Mouse (Mus musculus) inflammation-experienced regulatory T-cells, adult 6 months (primary cell): ENCODE results near the gene Atp2b2. TPM values are rescaled to one million over a fixed set of nuclear protein-coding genes. Genes with fewer than 3 reads are reported as not detected.

ENCODE experiments used
- ATAC-seq: one replicate; pipeline ENCODE4 v1.8.0; 2017
- polyA plus RNA-seq, 3 experiments: library from polyadenylated mRNA; unstranded; fragments of 100-300 nt; shearing (Covaris generic); gene quantifications; one replicate each; pipeline ENCODE4 v1.2.1; 2017

Gene Atp2b2
- polyA plus RNA-seq, 3 experiments from 2014 or later = 0.12 to 0.15 TPM; not detected in 1

GRCm38 (mm10) chr6:113886886-113887285, 155.5 kb downstream of the Atp2b2 start:
- ATAC-seq = no peak

DNA sequence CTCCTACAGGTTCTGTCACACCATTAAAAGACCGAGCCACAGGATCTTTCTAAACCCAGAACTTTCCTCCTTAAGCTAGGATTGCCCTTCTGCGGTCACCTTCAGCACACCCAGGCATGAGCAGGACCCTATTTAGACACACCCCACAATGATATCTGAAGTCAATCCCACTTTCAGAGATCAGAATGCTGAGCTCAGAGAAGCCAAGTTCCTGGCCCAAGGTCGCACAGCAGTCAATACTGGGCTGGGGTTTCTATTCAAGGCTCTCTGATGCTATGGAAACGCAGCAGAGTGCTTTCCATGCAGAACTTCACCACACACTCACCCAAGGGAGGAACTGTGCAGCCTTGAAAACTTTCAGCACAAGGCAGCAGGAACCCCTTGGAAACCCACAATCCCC, 157.6 kb downstream of the Atp2b2 start:
- no peak for ATAC-seq

- ATAC-seq = no peak
Observed at GRCm38 (mm10) chr6:113883225-113883624, 159.2 kb downstream of the Atp2b2 start.

DNA sequence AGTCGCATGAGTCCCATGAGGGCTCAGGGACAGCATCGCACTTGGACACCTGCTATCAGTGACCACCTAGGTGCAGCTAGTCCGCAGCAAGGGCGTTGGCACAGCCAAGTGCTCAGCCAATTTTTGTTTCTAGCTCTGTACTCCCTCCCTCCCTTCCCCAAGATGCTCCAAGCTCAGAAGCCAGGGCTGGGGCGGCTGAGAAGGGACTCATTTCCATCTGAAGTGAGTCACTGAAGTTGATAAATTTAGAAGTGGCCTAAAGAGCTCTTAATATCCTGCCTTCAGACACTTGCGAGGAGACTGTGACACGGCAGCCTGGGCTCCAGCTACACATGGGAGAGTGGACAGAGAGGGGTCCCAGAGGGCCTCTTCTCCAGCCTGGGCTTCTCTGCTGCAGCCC, 160.0 kb downstream of the Atp2b2 start:
- no peak for ATAC-seq

DNA sequence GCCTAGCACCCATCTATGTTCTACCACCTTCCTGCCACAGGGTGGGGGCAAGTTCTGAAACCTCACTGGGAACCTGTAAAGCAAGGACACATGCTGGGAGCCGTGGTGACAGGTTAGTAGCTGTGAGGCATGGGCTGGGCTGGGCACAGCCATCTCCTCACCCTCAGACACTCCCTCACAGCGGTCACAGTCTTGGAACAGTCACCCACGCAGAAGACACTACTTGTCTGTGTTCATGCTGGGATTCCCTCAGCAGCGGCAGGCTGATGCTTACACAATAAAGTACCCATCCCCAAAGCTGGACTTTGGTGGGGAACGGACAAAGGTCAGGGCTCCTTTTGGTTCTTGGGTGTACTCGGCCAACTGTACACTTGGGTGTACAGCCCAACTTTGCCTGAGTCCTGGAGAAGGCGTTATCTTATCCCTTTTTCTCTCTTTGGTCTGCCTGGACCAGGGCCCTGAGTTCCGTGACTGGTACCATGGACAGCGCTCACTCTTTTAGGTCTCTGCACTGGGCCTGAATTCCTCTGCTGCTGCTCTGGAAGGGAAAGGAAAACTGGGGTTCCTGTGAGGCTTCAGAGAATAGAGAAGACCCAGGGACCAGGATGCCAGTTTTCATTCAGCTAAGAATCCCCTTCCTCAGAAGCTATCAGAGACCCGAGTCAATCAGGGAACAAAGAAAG, 160.7 kb downstream of the Atp2b2 start:
- ATAC-seq = no peak

- ATAC-seq = no peak
Observed at GRCm38 (mm10) chr6:113879366-113879765, 163.0 kb downstream of the Atp2b2 start.

- no peak for ATAC-seq
Observed at GRCm38 (mm10) chr6:113878510-113879128, 163.8 kb downstream of the Atp2b2 start.

GRCm38 (mm10) chr6:113876585-113876984, 165.8 kb downstream of the Atp2b2 start:
- no peak for ATAC-seq

DNA sequence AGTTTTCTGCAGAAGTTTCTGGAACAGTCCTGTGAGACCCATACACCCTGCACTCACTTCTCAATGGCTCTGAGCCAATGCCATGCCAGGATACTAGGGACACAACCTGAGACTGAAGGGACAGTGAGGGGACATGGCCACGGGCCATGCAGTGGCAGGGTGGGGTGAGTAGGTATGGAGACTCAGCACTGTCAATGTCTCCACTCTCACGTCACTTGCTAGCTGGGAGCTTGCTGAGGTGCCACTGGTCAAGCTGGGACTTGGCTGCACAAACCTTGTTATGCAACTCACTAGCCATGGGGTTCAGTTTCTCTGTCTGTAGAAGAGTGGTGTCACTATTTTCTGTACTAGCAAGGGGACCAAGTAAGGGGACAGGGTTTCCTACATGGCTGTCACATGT, 167.2 kb downstream of the Atp2b2 start:
- no peak for ATAC-seq

GRCm38 (mm10) chr6:113872654-113873053, 169.8 kb downstream of the Atp2b2 start:
- no peak for ATAC-seq

DNA sequence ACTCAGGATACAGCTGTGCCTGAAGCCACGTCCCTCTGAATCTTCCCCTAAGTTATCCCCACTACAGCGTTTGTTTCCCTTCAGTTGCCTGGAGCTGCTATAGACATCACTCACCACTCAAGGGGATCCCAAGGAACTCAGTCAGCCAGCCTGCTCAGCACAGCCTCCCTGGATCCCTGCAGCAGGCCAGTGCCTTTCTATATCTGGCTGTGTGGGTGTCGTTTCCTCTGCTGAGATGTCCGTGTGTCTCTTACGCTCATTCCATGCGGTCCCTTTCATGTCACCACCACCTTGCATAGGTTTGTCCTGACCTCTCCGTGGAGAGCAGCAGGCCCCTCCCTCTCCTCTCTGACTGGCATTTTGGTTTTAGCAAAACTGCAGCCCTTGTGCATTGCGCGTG, 171.6 kb downstream of the Atp2b2 start:
- ATAC-seq = no peak

- no peak for ATAC-seq
Observed at GRCm38 (mm10) chr6:113868552-113868951, 173.9 kb downstream of the Atp2b2 start.

DNA sequence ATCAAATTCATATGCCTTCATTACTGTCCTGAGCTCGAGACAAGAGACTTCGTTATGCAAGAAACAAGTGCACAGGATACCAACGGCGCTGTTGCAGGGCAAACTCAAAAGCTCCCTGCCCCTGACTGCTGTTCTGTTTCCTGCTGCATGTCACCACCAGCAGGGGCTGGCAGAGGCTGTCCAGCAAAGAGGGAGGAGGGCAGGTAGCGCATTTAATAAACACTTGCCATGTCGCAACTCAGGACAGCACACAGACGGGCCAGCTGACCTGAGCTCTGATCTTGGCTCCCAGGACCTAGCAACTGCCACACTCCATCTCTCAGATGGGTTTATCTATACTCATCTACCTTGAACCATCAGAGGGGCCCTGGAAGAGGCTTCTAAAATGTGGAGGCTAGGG, 176.7 kb downstream of the Atp2b2 start:
- ATAC-seq = no peak

GRCm38 (mm10) chr6:113864812-113865211, 177.6 kb downstream of the Atp2b2 start:
- ATAC-seq = no peak

GRCm38 (mm10) chr6:113862955-113863354, 179.5 kb downstream of the Atp2b2 start:
- no peak for ATAC-seq

DNA sequence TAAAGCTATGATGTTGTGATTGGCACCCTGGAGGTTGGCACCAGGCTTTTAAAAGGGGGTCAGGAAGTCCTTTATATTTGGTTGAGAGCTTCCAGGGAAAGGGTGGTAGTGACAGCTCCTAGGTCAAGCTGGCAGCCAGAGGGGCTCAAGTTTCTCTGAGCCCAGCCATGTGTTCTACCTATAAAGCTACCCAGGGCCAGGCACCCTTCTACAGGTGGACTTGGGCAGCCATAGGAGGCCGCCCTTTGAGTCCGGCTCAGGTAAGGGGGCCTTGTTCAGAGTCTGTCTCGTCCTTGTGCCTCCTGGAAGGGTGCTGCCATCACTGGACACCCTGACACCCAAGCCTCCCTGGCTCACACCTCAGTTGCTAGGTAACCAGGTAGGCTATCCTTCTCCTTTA, 180.5 kb downstream of the Atp2b2 start:
- ATAC-seq = no peak

GRCm38 (mm10) chr6:113861375-113861770, 181.0 kb downstream of the Atp2b2 start:
- no peak for ATAC-seq

DNA sequence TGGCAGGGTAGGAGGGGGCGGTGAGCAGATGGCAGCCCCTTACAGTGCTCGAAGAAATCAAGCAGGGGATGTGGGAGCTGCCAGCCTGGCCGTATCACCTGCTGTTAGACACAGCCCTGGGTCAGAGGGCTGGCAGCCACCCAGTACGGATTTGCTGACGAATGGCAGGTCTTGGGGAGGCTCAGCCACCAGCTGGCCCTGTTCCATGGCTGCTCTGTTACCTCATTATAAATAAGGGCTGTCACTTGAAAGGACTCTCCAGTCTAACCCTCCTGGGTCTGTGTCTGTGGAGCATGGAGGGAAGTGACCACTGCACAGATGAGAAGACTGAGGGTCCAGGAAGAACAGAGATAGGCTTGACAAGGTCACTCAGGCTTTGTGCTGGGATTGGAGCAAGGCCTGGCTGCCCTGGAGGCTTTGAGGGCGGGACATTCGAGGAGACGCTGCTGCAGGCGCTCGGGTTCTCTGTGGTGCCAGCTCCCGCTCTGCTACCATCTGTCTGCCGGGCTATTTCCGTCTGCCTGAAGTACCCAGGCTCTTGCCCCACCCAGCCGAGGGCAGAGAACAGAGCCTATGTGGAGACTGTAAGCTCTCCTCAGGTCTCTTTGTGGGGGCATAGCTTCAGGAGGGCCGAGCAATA, 181.6 kb downstream of the Atp2b2 start:
- ATAC-seq = no peak

- no peak for ATAC-seq
Observed at GRCm38 (mm10) chr6:113860023-113860734, 182.2 kb downstream of the Atp2b2 start.

GRCm38 (mm10) chr6:113858317-113858716, 184.1 kb downstream of the Atp2b2 start:
- ATAC-seq = no peak

DNA sequence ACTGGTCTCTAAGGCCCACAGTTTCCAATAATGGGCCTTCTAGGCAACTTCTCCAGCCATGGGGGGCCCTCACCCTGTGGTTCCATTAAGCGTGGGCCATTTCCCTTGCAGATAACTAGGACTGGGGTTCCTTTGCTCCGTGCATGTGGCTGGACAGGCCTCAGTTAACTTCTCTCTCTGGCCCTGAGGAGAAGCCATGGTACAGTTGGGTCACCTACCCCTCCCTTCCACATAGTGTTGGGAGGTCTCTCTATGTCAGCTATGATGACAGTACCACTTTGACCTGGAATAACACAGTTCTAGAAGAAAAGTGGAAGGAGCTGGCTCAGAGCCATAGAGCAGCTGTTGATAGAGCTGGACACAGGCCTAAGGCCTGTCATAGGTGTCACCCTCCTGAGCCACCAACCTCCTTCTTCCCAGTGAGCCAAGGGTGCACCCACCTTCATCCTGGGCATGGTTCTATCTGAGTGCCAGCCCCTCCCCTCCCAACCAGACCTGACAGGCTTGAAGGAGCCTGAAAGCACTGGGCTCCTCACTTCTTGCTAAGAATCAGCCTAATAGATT, 185.0 kb downstream of the Atp2b2 start:
- no peak for ATAC-seq

DNA sequence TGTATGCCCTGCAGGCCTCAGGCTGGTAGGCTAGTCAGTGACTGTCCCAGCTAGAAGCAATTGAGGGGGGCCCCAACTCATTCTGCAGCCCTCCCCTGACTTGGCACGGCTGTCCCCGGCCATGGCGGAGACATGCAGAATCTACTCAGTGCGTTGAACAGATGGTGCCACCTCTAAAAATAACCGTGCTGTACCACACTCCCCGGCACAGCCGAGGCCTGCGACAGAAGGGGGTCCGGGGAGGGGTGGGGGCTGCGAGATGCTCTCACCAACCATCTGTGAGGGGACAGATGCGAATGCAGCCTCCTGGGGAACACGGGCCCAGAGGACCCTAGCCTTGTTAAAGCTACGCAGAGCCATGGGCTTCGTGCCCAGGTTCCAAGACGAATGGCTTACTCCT, 185.6 kb downstream of the Atp2b2 start:
- no peak for ATAC-seq

DNA sequence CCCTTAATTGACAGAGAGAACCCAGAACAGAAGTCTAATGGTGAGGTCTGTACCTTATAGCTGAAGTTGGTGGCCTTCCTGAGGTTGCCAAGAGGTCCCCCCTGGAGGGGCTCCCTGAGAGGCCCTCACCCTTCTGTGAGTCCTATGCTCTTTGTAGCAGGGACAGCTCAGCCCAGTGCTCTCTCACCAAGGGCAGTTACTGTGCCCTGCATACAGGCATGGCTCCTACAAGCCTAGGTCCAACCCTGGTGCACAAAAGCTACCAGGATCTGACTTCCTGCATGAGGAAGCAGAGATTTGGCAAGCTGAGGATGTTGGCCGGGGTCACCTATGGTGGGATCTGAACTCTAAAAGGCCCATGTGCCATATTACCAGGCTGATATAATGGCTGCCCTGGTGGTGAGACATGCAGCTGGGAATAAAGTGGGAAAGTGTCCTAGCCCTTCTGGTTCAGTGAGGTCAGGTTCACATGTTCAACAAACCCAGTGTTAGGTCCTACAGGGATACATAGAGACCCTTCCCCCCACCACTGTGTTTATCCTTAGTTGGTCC, 186.2 kb downstream of the Atp2b2 start:
- ATAC-seq = no peak
